Mouse (Mus musculus) retina, embryonic 14.5 days (tissue): ENCODE data around the gene Gabrr3.

ENCODE experiments used
- DNase-seq: peaks from one replicate; pipeline ENCODE4 v3.0.0-alpha.2; 2015; ENCODE audit warnings: low spot score

The Gabrr3 gene

DNA sequence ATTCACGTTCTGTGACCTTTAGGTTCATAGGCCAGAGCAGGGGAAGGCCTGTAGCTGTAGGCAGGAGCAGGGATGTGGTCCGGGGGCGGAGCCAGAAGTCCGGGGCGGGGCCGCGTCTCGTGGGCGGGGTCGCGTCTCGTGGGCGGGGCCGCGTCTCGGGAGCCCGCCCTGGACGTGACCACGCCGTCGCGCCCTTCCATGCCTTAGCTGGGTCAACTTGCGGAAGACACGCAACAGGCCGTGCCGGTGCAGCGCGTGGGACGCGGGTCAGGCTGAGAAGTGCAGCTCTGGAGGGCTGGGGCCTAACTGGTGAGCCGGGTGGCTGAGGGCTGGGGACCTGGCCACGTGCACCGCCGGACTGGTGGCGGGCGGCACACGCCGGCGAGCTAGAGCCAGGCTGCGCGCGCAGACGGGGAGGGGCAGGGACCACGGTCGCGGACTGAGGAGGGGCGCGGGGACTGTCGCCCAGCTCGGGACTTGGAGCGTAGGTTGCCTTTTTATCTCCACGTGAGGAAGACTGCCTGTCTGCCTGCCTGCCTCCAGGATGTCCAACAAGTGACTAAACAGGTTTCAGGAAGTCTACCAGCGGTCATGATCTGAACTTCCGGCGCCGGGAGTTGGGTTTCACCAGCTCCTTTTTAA, 64.6 kb downstream of the Gabrr3 start, which contains the start of gene Riox2:
Riox2 (plus strand) TSS at position 139 of the 642 bp plus-strand sequence.
- peak; percentile 82 for DNase-seq

DNA sequence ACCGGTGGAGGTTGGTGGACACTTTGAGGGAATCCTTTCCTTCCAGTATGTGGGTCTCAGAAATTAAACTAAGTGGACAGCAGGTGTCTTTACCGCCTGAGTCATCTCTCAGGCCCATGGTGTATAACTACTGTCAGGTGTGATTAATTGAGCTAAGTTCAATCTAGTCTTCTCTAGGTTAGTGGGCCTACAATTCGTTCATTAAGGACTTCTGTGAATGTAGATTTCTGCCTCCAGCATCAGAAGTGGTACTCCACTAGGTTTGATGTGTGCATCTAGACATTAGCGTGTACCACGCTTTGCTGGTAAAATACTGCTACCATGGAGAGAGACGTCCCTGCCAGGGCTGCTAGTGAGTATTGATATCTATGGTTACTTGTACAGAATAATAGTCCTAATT, 65.4 kb downstream of the Gabrr3 start:
- no peak for DNase-seq

- DNase-seq = peak; percentile 69
These were observed 67.7 kb downstream of the Gabrr3 start for GRCm38 (mm10) chr16:59474788-59475187.

DNA sequence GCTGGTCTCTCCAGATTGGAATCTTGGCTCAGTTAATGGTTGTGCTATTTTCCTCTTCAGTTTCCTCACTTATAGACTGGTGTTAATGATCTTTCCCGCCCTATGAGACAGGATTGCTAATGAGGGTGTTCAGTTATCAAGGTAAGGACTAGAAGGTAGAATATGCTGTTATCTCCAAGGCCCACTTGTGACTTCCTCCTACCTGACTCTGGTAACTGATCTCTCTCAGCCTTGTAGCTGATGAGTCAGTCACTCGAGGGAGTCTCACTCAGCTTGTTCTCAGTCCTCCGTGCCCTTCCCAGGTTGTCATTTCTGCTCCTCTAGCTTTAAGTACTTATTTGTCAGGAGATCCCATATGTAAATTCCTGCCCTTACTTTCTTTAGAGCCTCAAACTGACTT, 70.8 kb downstream of the Gabrr3 start:
- DNase-seq = no peak

DNA sequence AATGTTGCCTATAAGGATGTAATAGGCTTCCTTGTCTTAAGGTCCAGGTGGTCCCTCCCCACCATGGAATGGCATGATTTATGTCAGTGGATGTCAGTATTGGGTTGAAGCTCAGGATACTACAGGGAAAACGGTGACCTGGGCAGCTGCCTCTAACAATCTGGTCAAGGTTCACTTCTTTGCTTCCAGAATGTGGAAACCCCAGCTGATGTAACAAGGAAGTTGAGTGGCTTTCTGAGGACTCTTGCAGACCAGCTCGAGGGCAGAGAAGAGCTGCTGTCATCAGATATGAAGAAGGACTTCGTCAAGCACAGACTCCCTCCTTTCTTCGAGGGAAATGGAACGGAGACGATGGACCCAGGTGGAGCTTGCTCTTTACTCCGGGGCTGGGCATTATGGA, 80.1 kb downstream of the Gabrr3 start:
- no peak for DNase-seq

DNA sequence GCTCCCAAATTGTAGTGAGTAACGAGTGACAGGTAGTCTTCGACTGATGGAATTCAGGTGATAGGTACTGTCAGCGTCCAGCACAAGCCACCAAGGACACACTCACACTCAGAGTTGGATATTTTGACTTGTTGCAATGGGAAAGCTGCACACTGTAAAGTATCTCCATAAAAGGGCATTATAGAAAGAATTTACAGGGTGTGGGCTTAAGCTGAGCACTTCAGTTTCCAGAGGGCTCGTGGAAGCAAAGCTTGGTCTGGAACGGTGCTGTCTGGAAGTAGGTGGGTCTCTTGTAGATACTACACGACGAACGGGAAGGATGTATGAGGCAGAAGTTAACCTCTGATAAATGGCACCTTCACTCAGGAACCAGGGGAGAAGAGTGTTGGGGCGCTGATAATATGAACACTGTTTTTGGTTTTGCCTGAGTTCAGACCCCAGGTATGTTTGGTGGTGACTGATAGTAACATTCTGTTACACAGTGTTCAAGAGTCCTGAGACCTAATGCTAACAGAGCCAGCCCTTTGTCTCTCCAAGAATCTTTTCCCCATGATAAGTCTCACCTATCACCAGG, 80.9 kb downstream of the Gabrr3 start:
- no peak for DNase-seq

DNA sequence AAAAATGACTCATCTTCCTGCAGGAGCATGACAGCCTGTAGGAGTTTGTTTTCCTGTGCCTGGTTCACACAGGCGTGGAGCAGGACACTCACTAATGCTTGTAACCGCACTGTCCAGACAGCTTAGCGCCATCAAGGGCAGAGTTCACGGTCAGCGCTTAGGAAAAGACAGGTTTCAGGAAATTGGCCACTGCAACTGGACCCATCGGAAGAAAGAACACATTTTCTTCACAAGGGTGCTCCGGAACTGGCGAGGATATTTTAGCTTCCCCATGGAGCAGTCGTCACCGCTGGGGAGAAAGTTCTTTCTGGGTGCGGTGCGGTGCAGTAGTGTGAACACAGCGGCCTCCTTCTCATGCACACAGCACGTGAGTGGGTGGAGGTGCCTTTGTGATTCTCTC, 86.1 kb downstream of the Gabrr3 start:
- DNase-seq = no peak

- DNase-seq = no peak
These were observed 90.8 kb downstream of the Gabrr3 start for GRCm38 (mm10) chr16:59497947-59498346.

- DNase-seq = no peak
These were observed 92.0 kb downstream of the Gabrr3 start for GRCm38 (mm10) chr16:59499180-59499579.

GRCm38 (mm10) chr16:59509830-59510229, 102.7 kb downstream of the Gabrr3 start:
- no peak for DNase-seq
